Mouse (Mus musculus) layer of hippocampus, postnatal 14 days (tissue): ENCODE measurements at regions not wholly inside any gene's neighbourhood (a gene's known extent, or its start where the extent isn't known, plus 50 kb on each side); places are given as distances from the start of the nearest gene placed in this dataset.

Experiments used
- DNase-seq, 2 experiments: peaks; one replicate each; pipeline ENCODE4 v3.0.0; 2021 to 2022; ENCODE audit warnings: low spot score in 2 of 2, mixed read lengths in 1 of 2

DNA sequence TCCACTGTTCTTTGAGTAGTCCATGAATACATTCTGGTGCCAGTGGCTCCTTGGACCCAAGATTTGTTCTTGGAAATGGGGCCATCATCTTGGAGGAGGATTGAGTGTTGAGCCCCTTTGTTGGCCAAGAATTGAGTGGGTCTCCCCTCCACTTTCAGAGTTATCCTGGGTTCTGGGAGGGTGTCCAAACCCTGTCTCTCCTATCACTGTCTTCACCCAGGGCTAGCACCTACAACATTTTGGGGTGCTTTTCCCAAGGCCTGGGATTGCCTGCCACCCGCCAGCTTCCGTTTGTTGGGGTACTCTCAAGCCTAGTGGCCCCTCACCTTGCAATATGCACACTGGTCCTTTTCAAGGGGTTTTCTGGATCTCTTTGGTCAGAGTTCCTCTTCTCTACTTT lies 568.8 kb upstream of the Tbl1xr1 start:
- no peak for DNase-seq

DNA sequence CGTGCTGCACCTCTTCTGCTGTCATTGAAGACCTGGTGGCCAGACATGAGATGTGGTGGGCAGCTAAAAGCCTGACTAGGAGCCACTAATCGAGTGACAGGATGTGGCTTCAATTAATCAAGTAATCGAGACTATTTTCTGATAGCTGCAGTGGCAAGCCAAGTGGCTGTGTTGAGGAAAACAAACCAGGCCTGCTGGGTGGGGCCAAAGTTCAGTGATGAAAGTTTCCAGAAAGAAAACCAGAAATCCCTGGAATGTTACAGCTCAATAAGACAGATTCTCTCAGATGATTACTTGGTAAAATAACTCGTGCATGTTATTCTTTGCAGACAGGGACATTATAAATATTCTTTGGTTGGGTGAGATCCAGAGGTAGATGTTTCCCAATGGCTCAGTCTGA lies 564.4 kb upstream of the Tbl1xr1 start:
- DNase-seq = no peak

DNA sequence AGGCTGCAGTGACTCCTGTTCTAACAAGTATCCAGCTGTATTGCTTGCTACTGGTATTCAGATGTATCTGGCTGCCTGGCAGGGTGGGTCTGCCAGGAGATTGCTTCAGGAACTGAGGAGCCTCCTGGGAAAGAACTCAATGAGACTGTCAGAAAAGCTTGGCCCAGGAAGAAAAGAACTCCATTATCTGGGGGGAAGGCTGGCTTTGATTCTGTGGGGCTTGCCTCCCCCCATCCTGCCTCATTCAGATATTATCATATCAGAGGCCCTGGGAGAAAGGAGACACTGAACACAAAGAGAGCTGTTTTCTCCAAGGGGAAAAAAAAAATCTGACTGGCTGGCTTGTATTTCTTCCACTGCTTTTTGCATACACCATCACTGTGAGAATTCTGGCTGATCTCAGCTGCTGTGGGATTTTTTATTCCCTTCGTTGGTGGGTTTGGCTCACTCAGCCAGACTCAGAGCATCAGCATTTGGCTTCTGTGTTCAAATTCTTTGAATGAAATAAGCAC lies 552.0 kb upstream of the Tbl1xr1 start:
- peak; percentile 31 to 57 for DNase-seq

DNA sequence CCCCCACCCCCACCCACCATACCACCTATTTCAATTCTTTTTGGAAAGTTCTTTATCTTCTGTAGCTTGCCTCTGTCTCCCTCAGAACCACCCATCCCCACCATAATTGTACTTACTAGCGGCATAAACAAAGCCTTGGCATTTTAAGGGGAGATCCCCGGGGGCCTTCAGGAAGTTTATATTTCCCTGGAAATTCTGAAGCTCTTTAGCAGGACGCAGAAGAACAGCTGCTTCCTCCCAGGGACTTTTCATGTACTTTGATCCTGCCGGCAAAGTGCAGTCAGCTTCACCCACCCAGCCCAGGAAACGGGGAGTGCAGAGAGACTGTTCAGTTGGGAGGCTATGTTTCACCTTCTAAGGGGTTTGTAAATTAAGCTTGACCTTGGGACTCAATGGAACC lies 545.6 kb upstream of the Tbl1xr1 start:
- no peak for DNase-seq

DNA sequence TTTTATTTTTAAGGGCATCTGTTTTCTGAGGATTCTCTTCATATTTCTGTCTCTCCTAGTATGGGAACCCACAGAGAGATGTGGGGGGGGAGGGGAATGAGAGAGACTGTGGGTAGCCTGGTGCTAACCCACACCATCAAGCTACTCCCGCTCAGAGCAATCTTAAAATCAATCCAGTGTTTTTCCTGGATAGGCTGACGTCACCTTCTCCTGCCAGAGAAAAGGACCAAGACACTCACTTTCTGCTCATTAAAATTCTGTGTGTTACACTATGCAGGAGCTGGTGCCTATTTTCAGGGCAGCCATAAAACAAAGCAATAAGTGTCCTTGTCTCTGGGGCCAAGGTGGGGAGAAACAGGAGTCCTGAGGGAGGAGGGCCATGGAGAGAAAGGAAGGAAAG lies 537.3 kb upstream of the Tbl1xr1 start:
- no peak for DNase-seq

DNA sequence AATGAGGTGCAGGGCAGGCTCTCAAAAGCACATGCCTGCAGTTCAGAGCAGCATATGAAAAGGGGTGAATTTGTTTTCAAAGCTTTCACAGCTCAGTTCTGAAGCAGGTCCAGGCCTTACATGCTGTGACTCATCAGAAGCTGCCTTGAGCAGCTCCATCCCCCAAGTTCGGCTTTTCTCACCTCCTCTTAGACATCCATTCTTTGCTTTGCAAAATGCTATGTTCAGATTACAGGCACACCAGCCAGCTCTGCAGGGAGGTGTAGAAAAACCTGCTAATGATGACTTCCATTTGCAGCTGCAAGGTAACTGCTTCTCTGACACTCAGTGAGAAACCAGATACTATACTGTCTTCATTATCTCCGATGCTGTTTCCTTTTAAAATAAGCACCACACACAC lies 532.0 kb upstream of the Tbl1xr1 start:
- no peak for DNase-seq

DNA sequence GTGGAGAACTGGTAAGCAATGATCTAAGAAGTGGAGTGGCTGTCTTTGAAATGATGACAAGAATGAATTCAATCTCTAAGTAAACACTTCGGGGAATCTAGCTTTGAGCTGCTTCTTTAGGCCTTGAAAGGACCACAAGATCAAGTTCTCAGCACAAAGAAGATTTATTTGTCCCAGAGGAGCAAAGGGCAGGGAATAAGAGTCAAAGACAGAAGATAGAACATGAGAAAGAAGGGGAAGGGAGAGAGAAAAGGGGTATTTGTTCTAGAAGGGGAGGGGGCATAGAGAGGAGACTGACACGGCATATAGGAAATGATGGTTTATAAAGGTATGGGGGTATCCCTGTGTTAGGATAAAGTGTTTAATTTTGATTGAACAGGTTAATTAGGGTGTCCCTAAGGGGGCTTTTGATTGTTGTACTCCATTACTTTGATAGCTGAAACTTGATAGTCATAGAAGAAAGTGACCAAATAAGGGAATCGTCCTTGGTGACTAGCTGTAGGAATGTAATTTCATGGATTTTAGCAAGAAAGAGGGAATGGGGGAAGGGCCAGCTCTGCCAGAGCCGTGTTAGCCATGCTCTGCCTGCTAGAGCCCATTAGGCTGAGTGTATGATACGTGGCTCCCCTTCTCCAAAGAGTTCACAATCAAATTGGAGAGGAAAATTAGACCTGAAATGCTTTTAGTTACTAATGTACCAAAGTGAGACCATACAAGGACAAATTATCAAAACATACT lies 531.1 kb upstream of the Tbl1xr1 start:
- no peak for DNase-seq

DNA sequence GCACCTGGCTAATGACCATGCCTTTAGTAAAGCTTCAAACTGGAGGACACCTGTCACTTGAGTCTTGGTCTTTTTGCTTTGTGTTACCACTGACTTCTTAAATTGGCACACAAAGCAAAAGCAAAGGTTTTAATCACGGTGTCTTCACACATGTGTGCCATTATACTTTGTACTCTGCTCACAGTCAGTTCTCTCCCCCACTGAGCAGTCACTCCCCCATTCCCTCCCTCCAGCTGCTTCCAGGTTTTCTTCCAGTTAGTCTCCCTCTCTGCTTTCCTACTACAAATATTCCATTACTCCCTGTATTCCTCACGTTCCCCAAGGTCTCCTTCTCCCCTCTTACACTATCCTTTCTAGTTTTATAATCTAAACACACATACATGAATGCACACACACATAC lies 530.0 kb upstream of the Tbl1xr1 start:
- DNase-seq = no peak

DNA sequence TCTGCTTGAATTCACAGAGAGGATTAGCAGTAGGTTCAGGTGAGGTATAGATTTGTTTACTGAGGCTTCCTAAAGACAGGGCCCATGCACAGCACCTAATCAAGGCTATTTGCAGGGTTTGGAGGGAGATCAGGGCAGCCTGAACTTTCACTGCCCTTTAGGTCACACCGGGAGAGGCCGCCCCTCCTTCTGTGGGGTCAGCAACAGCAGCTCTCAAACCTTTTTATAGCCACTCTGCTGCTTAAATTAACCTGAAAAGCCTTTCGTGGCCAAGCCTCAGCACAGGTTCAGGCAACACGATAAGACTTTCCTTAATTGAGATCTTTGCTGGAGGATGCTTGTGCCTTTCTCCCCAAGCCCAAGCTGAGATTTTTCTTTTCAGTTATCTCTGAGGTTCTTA lies 526.8 kb upstream of the Tbl1xr1 start:
- no peak for DNase-seq

DNA sequence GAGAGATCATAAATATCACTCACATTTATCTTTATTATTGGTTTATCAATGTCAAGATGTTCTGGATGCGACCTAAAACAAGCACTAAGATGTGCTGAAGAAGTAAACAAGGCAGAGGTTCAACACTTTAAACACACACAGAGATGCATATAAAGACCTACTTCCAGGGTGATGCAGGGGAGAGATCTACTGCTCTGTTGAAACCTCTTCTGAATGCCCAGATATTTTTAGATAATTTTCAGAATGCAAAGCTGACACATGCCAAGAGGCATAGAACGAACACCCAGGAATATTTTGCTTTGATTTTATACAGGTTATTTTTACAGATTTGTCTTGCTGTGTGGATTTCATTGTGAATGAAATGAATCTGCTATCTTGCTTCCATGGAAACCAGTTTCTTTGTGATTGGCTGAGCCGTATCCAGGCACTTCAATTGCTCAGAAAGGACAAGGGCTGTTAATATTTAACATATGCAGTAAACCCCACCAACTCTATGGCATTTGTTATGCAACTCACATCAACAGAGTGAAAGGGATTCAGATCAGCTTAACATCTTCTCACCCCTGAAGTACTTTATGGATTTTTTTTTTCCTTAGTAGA lies 523.2 kb upstream of the Tbl1xr1 start:
- DNase-seq = peak in 1 of 2 experiments; percentile 73

DNA sequence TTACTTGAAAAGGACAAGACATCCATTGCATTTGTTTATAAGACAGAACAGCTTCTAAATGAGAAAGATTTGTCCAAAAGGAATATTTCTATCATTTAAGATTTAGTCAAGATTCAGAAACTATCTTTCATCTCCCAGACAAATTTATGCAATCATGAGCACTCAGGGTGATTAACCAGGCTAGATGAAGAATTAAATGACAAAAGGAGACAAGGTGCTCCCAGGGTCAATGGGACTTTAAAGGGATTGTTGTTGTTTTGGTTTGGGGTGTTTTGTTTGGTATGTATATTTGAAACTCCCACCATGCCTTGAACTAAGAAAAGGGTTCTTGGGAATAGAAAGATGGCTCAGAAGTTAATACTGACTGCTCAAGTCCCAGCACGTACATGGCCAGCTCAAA lies 522.6 kb upstream of the Tbl1xr1 start:
- DNase-seq = no peak

DNA sequence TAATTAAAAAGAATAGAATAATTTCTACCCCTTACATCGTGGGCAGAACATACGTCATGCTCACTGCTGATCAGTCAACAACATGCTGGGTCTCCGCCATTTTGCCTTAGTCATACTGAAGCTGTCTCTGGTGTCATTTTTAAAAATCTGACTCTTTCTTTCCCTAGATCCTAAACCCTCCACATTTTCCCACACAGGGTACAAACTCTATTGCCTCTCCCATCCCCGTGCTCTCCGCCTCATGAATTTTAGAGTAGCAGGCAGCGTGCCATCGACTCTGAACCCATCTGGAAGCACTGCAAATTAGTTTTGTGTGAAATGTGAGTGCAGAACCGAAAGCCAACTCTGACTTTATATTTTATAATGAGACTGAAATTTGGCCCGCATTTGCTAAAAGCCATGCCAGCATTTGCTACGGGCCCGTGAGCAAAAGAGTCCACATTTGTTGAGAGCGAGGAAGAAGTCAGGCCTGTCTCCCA lies 518.5 kb upstream of the Tbl1xr1 start:
- DNase-seq = peak; percentile 80 to 94

DNA sequence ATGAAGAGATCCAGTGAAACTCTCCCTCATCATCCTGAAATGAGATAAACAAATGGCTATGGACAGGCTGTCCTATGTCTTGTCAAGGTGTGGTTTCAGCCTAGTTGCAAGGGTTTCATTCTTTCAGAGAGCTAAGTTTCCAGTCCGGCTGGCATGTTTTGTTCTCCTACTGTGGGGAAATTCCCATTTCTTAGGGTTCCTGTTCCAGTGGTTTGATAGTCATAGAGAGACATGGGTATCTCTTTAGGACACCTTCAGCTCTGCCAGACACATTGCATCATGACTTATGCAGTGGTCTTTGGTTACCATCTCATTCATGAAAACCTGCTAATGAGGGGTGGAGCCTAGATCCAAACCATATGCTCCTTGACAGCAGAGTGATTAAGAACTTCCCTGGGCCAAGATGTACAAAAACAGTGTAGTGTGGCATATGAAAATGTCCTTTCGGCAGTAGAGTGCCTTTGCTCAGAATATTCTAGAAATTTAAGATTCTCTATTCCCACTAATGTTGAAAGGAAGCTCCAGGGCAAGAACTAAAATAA lies 513.6 kb upstream of the Tbl1xr1 start:
- no peak for DNase-seq

DNA sequence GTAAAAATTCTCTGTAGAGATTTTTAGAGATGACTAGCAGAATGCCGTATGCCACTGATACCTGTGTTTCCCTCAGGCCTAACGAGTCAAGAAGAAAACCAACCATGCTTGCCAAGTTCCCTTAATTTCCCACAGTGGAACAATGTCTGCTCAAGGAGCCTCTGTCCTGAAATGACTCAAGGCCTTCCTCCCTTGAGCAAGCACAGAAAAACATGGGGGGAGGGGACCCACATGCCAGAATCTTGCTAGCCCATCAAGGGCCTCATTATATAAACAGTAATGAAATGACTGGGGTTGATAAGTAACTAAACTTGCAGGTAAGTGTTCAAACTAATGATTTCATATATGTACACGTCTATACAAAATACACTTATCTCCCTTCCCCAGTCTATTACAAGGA lies 513.0 kb upstream of the Tbl1xr1 start:
- peak in 1 of 2 experiments; percentile 8 for DNase-seq

DNA sequence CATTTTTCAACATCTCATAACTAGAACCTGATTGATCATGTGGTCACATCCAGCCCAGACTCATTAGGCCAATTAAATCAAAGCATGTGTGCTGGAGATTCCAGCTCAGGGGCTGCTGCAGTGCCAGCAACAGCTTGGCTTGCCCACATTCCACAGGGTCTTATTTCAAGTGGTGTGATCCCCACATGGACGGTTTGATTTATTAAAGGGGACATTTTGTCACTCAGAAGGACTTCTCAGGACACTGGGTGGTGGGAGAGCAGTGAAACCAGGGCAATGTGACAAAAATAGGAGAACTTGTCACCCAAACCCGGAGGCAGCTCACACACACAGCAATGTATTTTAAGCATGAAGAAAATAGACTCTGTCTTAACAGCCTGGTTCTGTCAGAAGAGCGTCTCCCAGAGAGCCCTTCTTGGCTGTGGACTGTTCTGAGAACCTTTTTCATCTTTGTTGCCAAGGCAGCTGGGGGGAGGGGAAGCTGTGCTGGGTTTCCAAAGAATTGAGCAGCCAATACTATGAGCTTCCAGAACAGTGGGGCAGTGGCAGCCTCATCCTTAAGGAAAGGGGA lies 512.2 kb upstream of the Tbl1xr1 start:
- DNase-seq = peak; percentile 73 to 87

DNA sequence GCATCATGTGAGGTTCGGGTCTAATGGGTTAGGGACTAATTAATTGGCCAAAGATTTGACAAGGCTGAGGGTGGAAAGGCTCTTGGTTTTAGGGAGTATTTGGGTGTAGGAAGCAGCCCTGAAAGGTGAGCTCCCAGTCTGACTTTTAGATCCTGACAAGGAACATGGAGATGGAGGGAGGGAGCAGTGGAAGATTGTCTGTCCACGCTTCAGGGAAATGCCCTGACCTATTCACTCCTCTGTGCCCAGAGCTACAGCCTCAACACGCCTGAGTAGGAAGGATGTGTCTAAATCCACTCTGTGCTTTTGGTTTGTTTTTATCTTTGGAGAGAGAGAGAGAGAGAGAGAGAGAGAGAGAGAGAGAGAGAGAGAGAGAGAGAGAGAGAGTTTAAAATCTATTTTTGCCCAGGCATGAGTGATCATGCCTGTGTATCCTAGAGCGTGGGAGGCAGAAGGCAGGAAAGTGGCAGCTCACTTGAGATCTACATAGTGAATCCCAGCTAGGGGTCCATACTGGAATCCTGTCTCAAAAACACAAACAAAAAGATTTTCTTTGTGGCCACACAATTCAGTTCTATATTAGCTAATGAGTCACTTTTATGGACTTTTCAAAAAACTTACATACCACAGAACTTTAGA lies 511.5 kb upstream of the Tbl1xr1 start:
- DNase-seq = no peak

DNA sequence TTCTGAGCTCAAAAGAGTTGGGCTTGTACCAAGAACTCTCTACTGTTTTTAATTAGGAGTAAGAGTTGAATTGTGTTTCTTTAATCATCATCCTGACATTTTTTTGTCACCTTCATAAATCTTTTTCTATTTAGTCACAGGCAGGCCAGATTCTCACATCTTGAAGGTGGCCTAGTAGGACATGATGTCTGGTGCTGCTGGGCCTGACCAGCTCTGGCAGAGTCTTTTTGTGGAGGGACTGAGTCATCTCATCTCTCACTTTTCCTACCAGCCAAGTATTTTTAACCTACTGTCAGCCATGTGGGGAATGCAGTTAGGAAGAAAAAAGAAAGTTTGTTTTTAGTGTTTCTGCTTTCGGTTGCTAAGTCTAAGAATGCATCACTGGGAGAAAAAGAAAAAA lies 506.7 kb upstream of the Tbl1xr1 start:
- DNase-seq = no peak

DNA sequence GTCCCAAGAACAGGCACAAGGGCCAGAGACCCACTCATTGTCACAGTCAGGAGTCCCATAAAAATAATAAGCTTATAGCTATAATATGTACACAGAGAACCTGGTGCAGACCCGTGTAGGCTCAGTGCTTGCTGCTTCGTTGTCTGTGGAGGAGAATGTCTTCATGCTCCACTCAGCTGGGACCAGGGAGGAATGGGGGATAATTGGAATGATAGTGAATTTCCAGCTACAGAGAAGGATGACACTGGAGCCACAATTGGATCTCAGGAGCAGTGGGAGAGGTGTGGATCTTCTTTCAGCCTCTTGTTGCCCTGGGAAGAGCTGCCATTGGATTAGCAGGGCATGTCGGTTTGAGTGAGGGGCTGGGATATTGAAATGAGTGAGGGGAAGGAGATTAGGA lies 497.8 kb upstream of the Tbl1xr1 start:
- no peak for DNase-seq

DNA sequence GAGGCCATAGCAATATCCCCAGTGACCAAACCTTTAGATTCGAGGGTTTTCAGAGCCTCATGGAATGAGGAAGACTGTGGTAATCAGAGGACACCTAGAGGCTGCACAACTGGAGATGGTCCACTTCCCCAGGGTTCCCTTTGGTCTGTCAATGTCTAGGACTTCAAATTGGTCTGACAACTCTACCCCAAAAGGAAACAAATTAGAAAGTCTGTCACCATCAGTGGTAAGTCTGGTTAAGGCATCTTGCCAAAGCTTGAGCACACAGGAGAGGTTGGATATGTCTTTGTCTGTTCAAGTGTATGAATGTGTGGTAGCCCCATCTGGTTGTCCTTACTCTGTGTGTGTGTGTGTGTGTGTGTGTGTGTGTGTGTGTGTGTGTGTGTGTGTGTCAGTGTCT lies 494.3 kb upstream of the Tbl1xr1 start:
- no peak for DNase-seq

DNA sequence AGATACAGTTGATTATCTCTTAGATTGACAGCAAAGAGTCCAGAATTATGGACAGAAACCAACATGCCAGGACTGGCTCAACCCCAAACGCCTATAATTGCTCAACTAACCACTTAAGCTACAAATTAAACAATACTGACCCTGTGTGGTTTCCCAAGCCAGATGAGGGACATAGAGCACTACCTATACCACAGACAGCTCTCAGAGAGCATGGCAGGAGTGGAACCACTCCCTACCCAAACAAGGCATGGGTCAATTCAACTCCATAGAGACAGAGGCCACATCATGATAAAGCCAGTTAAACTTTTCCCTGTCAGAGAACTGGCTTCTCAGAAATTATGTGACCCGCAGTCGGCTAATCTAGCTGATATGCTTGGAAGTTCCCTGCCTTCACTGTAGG lies 490.7 kb upstream of the Tbl1xr1 start:
- no peak for DNase-seq

DNA sequence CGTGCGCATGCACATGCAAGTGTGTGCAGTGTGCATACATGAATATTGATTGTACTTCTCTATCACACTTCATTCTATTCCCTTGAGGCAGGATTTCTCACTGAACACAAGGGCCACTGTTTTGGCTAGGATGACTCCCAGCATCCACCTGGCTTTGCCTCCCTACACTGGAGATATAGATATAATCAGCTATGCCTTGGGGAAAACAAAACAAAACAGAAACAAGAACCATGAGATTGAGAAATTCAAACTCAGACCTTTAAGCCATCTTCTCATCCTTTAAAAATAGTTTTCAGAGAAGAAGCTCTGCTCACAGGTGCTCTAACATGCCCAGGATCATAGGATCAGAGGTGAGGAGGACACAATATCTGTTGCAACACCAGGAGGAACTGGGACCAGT lies 469.6 kb upstream of the Tbl1xr1 start:
- no peak for DNase-seq

DNA sequence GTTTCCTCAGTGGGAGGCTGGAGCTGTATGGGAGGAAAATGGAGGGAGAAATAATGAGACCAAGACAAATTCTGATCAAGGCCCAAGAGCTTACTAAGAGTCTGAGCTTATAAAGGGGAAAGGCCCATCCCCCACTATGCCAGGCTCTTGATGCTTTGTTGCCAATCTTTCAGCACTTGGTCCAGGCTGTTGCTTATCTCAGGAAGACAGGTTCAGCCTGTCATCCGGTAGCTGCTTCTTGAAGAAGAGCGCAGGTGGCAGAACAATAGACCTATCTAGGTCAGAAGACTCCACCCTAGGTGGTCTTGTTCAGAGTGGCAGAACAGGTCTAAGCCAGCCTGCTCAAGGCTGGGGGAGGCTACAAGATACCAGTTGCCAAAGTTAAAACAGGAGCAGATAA lies 466.2 kb upstream of the Tbl1xr1 start:
- DNase-seq = no peak
